Mouse (Mus musculus) lung, postnatal 10 days (tissue): ENCODE data around the gene Cep68.

Source experiments
- DNase-seq: peaks from one replicate; pipeline ENCODE4 v3.0.0; 2021

Gene Cep68

DNA sequence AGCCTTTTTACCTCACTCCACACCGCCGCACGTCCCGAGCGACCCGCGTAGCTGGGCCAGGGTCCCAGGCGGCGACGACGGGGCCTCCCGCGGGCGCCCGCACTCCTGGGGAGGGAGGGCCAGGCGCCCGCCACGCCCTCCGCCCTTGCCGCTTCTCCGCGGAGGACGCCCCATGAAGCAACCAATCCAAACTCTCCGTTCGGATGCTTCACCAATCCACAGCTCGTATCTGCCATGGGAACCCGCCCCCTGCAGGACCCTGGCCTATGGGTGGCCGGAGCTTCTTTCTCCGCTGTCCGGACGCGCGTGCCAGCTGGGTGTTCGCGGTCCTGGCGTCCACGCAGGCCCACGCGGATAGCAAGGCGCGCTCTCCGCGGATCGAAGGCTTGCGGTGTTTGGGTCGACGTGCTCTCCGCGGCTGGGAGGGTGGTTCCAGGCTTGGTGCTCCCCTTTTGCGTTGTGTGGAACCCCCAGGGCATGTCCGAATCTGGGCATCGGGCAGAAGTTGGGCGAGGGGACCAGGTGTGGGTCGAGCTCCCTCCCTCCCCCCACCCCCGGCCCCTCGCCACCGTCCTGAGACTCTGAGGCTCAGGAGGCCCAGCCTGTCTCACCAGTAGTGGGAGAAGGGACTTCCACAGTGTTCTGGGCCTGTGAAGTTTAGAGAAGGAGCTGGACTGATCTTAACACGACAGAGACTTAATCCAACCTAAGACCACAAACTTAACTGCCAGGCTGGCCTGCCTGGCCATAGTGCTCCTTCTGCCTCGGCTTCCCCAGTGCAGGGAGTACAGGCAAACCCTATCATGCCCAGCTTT, at the start of gene Cep68:
Gene Cep68, minus strand, starts transcription at position 134 of the 815 bp plus-strand sequence.
- peak; percentile 98 for DNase-seq

- DNase-seq, result no peak
These were observed 35.2 kb upstream of the Cep68 start for GRCm38 (mm10) chr11:20284463-20284862.

DNA sequence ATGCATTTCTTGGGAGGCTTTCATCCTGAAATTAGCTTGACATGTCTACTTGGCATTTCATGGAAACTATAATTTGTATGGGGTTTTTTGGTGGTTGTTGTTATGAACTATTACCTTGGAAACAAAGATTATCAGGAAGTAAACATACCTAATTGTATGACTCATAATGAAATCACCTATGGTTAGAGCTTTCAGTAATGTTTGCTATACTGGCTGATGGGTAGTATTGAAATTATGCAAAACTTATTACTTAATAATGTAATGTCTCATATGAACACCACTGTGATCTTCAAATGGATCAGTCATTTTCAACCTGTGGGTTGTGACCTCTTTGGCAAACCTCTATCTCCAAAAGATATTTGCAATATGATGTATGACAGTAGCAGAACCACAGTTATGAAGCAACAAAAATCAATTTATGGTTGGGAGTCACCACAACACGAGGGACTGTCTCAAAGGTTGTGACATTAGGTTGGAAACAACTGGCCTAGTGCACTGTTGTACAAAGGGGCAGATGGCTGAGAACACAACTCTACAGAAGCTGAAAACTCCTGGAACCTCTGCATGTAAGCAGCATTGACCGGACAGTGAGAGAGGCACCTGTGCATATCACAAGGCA, 33.5 kb upstream of the Cep68 start:
- DNase-seq, result no peak

GRCm38 (mm10) chr11:20280982-20281381, 31.8 kb upstream of the Cep68 start:
- peak; percentile 45 for DNase-seq

DNA sequence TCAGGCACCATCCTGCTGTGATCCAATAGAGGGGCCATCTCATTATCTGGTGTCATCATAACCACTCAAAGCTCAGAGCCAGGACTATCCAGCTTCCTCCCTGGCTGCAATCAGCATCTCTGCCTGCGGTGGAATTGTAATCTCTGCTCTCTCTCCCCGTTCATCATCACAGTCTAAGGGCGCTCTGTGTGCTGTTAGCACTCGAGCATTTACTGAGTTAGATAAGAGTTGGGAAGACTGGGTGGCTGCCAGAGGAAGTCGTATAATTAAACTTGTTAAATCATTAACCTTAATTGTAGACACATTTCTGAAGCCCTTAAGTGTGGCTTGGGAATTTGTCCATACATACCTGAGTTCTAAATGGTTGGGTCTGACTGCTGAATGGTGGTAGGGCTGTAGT, 29.5 kb upstream of the Cep68 start:
- no peak for DNase-seq

- no peak for DNase-seq
These were observed 27.9 kb upstream of the Cep68 start for GRCm38 (mm10) chr11:20277106-20277505.

- DNase-seq, result no peak
These were observed 26.7 kb upstream of the Cep68 start for GRCm38 (mm10) chr11:20275974-20276373.

- DNase-seq, result no peak
These were observed 20.7 kb upstream of the Cep68 start for GRCm38 (mm10) chr11:20269885-20270284.

DNA sequence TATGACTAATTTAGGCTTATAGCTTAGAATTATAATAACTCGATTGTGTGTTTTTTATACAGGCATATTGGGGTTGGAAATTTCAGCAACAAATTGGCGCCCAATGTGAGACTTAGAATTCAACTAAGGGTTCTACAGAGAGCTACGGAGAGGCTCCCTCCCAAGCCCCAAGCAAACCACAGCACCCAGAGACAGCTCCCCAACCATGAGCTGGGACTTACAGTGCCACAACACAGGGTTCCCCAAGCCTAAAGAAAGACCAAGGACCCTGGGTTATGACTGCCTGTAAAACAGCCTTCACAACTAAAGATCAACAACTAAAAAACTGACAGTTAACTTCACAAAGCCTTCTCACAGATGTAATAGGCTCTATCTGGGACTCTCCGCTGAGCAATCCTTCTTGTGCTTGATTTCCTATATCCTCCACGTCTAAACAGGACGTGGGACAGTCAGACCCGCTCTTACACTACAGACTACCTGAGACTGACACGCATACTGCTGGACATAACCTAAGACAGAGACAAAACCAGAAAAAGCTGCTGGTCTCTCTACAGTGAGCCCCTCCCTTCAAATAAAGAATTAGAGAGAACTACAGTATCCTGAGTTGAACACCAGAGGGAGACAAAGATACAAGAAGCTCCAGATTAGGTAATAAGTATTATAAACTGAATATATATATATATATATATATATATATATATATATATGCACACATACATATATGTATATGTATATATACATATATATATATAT, 13.6 kb upstream of the Cep68 start:
- no peak for DNase-seq

GRCm38 (mm10) chr11:20254791-20255190, 5.6 kb upstream of the Cep68 start:
- no peak for DNase-seq

DNA sequence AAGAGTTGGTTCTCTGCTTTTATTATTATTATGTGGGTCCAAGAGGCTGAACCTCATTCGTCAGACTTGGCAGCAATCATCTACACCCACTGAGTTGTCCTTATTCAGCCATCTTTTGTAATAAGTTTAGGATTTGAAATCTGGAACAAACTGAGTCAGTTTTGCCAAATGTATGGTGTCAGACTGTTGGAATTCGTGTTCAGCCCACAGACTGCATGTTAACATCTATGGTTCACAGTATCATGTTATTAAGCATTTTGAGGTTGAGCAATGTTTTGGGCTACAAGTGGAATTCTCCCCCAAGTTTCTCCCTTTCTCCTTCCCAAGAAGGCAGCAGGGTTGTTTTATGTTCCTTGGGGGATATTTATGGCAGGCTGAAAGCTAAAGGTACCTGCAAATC, 3.9 kb upstream of the Cep68 start:
- DNase-seq, result no peak

DNA sequence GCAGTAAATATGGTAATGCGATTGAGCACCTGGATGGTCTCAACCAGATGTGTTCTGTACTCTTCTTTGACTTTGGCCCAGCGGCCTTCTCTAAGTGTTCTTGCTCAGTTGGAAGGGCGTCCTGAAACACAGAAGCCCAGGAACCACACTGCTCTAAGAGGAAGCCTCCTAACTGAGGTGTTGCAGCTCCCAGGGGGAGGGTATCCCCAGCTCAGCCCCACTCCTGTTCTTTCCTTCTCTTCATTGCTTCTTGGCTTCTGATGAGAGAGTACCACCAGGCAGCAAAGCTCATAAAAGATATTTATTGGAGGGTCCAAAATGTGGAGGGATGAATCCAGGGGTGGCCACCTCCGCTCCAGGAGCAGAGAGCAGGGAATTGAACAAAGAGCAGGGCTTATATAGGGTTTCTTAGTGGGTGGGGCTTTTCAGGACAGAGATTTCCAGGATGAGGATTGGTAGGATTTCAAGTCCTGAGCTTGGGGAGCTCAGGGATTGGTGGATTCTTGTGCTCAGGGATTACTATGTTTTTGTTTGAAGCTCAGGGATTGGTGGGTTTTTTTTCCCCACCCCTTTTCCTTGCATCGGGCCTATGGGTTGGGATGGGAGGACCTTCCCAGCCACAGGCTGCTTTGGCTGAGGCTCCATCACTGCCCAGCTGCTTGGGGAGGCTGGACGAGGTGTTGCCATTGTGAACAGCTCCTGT, 1.4 kb upstream of the Cep68 start:
- no peak for DNase-seq

GRCm38 (mm10) chr11:20248840-20249239, 389 bp downstream of the Cep68 start:
- DNase-seq, result peak; percentile 49

DNA sequence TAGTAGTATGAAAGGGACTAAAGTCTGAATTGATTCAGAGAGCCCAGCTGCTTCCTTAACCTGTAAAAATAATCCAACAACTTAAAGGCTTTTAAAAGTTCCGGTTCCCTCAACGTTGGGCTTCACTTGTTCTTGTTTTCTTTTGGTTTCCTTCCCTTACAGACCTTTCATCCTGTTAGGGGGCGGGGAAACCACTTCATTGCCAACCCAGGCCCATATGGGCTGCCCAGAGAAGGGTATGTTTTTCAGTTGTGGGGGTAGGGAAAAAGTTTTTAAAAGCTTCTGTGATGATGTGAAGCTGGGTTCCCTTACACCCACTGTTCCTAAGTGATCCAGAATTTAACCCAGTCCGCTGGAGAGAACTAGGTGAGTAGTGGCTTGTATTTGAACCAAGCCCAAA, 952 bp downstream of the Cep68 start:
- DNase-seq, result peak; percentile 46

DNA sequence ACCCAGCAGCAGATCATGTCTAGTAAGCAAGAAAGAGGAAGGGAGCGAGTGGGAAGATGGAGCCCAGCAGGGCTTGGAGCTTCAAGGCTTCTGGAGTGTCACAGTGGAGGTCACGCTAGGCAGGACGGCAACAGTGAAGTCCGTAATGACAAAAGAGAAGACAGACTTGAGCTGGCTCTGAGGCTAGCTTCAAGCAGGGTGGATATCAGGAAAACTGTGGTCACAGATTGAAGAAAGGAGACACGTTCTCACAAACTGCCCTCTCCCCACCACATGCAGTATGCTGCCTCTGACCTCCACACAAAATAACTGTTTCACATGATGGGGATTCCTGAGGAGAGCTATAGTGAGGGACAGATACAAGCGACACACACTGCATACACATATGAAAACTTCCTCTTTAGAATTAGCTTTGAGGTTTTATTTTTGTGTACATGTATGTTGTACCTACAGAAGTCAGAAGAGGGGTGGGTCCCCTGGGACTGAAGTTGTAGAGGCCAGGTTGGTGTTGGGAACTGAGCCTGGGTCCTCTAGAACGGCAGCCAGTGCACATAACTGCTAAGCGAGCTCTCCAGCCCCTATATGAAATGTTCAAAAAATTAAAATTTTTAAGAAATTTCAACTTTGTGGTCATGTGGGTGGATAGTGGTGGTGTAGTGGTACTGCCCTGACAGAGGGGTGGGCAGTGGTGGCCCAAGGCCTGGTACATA, 1.9 kb downstream of the Cep68 start:
- no peak for DNase-seq

- DNase-seq, result peak; percentile 49
These were observed 2.6 kb downstream of the Cep68 start for GRCm38 (mm10) chr11:20246616-20247015.

GRCm38 (mm10) chr11:20245316-20245715, 3.9 kb downstream of the Cep68 start:
- DNase-seq, result no peak

- no peak for DNase-seq
These were observed 4.6 kb downstream of the Cep68 start for GRCm38 (mm10) chr11:20244336-20245290.

- DNase-seq, result no peak
These were observed 5.9 kb downstream of the Cep68 start for GRCm38 (mm10) chr11:20243214-20243913.

DNA sequence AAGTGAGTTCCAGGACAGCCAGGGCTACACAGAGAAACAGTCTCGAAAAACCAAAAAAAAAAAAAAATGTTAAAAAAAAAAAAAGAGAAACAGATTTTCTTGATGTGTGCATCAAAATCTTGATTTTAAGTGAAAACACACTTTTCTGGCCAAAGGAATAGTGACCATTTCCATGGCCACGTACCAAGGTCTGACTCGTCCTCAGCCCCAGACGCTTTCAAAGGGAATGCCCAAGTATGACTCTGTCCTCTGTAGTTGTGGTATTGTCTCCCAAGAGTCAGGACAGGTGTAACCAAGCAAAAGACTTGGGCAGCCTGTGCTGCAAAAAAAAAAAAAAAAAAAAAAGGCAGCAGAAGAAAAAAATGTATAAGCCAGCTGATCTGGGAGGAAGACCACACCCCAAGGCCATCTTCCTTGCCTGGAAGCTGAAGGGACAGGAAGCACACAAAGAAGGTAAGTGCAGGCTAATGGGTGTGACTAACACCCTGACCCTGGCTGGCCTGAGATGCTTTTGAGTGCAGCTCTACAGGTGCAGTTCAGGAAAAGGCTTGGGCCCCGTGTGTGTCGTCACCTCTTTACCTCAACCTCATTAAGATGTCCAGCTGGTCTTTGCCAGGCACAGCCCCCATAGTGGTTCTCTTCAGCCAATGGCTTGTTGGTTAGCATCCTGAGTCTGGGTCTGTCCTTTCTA, 6.7 kb downstream of the Cep68 start:
- DNase-seq, result no peak
